Mouse (Mus musculus) E14TG2a.4 (cell line): ENCODE data around the gene Mkks.

ENCODE experiments used
- H3K27me3 ChIP-seq: 2 replicates; pipeline ENCODE4 v1.6.1; 2014; ENCODE audit warnings: low read length, control low read depth; ENCODE audit not compliant: insufficient read depth
- H3K36me3 ChIP-seq: 2 replicates; pipeline ENCODE4 v1.6.1; 2014; ENCODE audit warnings: low read length, control low read depth; ENCODE audit not compliant: insufficient read depth
- H3K4me1 ChIP-seq: replicated peaks from 2 replicates; pipeline ENCODE4 v1.6.1; 2014; ENCODE audit warnings: low read depth, low read length, control low read depth
- H3K4me3 ChIP-seq: replicated peaks from 2 replicates; pipeline ENCODE4 v1.5.1; 2014; ENCODE audit warnings: mild to moderate bottlenecking, low read length
- H3K9me3 ChIP-seq: 2 replicates; pipeline ENCODE4 v1.6.1; 2014; ENCODE audit warnings: low read length, control low read depth
- CTCF ChIP-seq: conservative IDR thresholded peaks from 2 replicates; pipeline ENCODE4 v1.5.1; 2014; ENCODE audit warnings: low read length
- NANOG ChIP-seq: IDR thresholded peaks from 2 replicates; pipeline ENCODE4 v1.6.1; 2014; ENCODE audit warnings: borderline replicate concordance, low read length, mixed read lengths
- POU5F1 ChIP-seq: IDR thresholded peaks from 2 replicates; pipeline ENCODE4 v1.6.1; 2014; ENCODE audit warnings: low read length, borderline replicate concordance

Mkks gene

DNA sequence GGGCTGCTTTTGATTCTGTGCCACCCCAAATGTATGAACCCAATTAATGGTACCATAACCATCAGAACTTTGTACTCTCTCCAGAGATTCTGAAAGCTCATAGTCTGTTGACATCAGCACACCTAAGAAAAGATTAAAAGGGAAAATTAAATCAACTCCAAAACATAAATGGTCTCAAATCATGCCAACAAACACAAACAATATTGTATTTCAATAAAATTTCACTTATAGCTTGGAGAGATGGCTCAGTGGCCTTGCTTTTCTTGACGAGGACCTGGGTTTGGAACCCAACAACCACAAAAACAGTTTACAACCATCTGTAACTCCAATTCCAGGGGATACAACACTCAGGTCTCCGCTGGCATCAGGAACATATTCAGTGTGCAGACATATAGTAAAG lies 5.6 kb downstream of the Mkks start, which contains the start of gene AL731706.2:
TSS of gene AL731706.2 (minus strand) at position 101 of the 400 bp plus-strand sequence.
- Histone ChIP-seq H3K27me3 (no peaks in the 10 kb centered on the region), H3K4me1 (peaks cover 8% of the 10 kb centered on the region), H3K4me3 (no peak within 1 kb of the TSS), H3K9me3 (no peaks in the 10 kb centered on the region), H3K36me3 (peaks cover 68% of the 10 kb centered on the region)
- TF ChIP-seq CTCF: no peak
- no peak for TF ChIP-seq POU5F1
- TF ChIP-seq NANOG: no peak

DNA sequence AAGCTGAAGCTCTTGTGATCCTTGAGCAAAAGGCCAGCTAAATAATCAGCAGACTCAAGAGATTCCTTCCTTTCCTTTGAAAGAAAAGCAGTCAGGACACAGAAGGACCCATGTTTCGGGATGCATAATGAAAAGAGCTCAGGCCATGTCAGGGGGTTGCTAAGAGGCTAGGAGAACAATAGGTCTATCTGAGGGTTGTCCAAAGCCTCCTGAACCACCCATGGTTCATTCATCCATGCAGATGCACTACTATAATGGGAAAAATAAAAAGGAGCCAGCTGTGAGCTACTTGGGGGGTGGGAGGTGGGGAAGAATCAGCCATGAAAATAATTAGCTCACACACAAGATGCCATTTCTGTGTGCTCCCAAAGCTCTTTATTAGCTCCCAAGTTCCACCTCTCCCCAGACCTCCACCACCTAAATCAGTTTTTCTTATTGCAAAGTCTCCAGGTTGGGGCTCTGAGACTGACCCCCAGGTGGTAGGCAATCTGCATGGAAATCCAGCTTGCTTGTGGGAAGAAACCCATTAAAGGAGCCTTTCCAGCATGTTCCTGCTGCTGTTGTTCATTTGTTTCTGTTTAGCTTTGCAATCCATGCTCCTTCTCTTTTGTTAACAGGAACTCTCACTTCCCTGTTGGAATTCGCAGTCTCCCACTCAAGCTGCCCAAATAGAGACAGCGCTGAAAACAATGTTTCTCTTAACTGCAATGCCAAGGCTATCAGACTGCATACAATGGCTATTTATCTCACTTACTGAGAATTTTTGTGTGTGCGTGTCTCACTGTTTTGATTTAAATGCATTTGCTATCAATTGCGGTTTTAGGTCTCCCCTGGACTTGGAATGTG lies 36.4 kb downstream of the Mkks start:
- H3K4me3 ChIP-seq: no peak overlapping the region
- peaks cover 4% of the 10 kb centered on the region; the same call in 1 of the 2 replicates for H3K36me3 ChIP-seq
- no peaks in the 10 kb centered on the region for H3K9me3 ChIP-seq
- peaks cover 11% of the 10 kb centered on the region for H3K4me1 ChIP-seq
- no peaks in the 10 kb centered on the region for H3K27me3 ChIP-seq
- TF ChIP-seq CTCF (no peak), NANOG (no peak), POU5F1 (no peak)

DNA sequence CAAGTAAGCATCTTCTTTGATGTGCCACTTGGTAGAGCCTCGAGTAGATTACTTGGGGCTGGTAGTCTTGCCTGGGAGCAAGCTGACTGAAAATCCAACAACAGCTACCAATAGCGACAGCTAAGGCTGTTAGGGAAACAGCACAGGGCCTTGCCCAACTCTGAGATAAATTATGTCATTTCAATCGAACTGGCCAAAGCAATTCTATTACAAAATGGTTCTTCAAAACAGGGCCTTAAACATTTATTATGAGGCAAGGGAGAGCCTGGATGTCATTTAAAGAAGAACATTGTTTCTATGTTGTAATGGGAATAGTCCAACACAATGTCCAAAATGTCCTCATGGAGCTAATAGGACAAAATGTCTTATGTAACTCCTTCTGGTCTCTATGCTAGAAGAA lies 40.8 kb downstream of the Mkks start:
- Histone ChIP-seq H3K4me1 (peaks cover 10% of the 10 kb centered on the region), H3K36me3 (no peaks in the 10 kb centered on the region), H3K27me3 (no peaks in the 10 kb centered on the region), H3K9me3 (no peaks in the 10 kb centered on the region), H3K4me3 (no peak overlapping the region)
- TF ChIP-seq POU5F1 (no peak), NANOG (no peak), CTCF (no peak)

DNA sequence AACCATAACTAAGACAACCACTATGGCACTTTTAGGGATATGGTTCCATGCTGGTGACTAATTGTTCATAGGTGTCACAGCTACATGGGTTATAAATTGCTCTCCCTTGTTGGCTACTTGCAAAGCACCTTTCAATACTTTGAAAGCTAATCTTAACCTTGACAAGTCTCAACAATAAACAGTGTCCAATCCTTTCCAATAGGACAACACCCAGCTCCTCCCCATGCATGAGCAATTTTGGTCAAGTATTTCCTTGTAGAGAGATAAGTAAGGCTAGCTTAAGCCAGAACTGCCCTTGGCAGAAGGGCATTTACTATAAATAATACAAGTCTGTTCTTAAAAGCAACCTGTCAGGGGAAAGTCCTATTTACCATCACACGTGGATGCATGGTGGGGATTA lies 53.2 kb downstream of the Mkks start:
- Histone ChIP-seq H3K36me3 (no peaks in the 10 kb centered on the region), H3K27me3 (no peaks in the 10 kb centered on the region), H3K9me3 (no peaks in the 10 kb centered on the region)

DNA sequence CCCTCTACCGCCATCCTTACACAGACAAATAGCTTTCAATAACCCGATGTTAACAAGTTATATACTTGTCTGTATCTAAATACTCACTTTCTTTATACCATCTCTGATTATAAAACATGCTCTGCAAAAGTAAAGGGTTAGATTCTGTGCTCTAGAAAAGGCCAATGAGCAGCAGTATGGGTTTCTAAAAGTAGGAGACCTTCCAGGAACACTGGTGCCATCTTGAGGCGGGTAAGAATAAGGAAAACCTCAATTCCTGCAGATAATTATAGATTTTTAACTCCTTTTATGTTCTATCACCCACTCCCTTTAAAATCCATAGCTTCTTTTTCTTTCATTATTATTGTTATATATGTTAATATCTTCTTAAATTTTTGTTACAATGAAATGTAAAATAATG lies 55.3 kb downstream of the Mkks start:
- TF ChIP-seq CTCF (no peak), POU5F1 (no peak), NANOG (no peak)
- Histone ChIP-seq H3K9me3 (no peaks in the 10 kb centered on the region), H3K4me1 (no peaks in the 10 kb centered on the region), H3K27me3 (no peaks in the 10 kb centered on the region), H3K36me3 (no peaks in the 10 kb centered on the region), H3K4me3 (no peak overlapping the region)

More for the DNA sequence above, 53.2 kb downstream of the Mkks start:
- no peaks in the 10 kb centered on the region for H3K4me1 ChIP-seq
- H3K4me3 ChIP-seq: no peak overlapping the region
- TF ChIP-seq NANOG (no peak), CTCF (no peak), POU5F1 (no peak)

DNA sequence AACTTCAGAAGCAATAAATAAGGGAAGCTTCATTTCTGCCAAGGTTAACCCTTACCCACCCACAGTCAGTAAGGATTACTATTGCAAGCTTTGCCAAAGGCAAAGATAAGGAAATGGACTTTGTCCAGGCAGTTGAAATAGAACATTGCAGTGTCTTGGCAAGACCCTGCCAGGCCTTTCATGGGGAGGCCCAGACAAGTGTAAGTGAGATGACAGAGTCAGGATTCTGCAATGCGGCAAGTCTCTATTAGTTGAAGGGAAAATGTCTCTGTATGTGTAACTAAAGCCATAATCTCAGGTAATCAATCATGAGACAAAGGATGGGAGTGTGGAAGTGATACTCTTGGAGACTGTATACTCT lies 56.5 kb downstream of the Mkks start:
- Histone ChIP-seq H3K4me1 (no peaks in the 10 kb centered on the region), H3K4me3 (no peak overlapping the region), H3K36me3 (no peaks in the 10 kb centered on the region), H3K27me3 (no peaks in the 10 kb centered on the region), H3K9me3 (no peaks in the 10 kb centered on the region)
- TF ChIP-seq CTCF: no peak
- TF ChIP-seq POU5F1: no peak
- TF ChIP-seq NANOG: no peak

DNA sequence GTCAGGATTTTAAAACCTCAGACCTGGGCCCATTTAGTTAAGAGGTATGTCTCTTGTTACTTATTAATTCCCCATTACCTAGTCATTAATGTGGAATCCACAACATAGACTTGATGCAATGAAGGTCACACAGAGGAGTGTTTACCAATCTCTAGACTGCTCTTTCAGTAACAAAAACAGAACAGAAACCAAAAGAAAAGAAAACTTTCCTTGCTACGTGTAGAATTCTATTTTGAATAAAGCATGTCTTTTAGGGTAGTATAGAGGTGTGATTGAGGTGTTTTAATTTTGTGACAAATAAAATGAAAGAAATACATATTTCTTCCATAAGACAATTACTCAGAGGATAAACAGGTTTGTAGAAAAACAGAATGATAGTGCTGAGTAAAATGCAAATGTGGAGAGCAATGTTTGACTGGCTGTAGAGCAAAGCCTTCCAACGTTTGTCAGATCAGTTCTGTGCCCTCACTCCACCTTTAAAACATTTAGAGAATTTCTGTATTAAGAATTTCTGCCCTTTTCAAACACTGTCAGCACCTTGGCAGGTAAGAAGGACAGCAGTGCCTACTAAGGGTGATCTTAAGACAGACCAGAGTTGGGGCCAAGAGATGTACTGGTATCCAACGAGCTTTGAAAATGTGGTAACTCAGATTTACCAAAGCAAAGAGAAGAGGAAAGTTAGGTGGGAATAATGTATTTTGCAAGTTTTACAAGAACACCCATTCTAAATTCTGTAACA lies 57.0 kb downstream of the Mkks start:
- Histone ChIP-seq H3K36me3 (no peaks in the 10 kb centered on the region), H3K4me1 (no peaks in the 10 kb centered on the region), H3K9me3 (no peaks in the 10 kb centered on the region), H3K27me3 (no peaks in the 10 kb centered on the region), H3K4me3 (no peak overlapping the region)
- TF ChIP-seq CTCF (no peak), POU5F1 (no peak), NANOG (no peak)

DNA sequence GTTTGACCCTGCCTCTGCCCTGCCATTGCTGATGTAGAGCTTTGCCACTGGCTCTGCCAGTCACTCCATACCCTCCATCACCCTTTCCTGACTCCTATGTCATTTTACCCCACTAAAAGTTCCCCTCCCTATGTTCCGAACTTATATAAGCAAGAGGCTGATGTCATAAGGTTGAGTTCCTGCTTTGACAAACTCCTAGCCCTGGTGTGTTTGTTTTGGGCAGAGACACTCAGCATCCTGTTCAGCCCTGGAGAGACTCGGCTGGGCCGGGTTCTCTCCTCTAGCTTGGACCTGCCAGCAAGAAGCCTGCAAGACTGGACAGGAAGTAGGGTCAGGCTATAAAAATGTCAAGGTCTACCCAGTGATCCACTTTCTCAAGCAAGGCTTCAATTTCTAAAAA lies 58.3 kb downstream of the Mkks start:
- no peak for TF ChIP-seq CTCF
- TF ChIP-seq NANOG: no peak
- TF ChIP-seq POU5F1: no peak
- no peaks in the 10 kb centered on the region for H3K36me3 ChIP-seq

DNA sequence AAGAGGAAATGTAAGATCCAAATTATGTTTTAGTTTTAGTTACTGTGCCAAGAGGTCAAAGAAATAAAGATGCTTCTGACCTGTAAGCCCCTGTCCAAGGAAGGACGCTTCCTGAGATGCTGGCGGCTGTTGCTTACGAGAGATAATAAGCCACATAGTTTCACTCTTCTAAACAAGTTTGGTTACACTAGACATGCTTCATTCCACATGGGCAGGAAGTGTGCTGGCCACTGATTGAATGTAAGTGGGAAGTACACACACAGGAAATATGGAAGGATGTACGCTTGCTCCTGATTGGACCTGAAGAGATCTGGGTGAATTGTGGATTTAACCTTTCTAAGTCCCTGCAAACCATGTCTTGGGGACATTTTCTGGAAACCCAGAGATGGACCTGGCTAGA lies 63.6 kb downstream of the Mkks start:
- Histone ChIP-seq H3K27me3 (no peaks in the 10 kb centered on the region), H3K36me3 (no peaks in the 10 kb centered on the region), H3K4me3 (no peak overlapping the region), H3K9me3 (no peaks in the 10 kb centered on the region), H3K4me1 (no peaks in the 10 kb centered on the region)
- TF ChIP-seq POU5F1 (no peak), NANOG (no peak), CTCF (no peak)

More for the DNA sequence above, 58.3 kb downstream of the Mkks start:
- H3K9me3 ChIP-seq: no peaks in the 10 kb centered on the region
- no peaks in the 10 kb centered on the region for H3K4me1 ChIP-seq
- H3K4me3 ChIP-seq: no peak overlapping the region
- no peaks in the 10 kb centered on the region for H3K27me3 ChIP-seq
